Mouse (Mus musculus) liver, adult 2 months (tissue): ENCODE measurements at regions not wholly inside any gene's neighbourhood (a gene's known extent, or its start where the extent isn't known, plus 50 kb on each side); places are given as distances from the start of the nearest gene placed in this dataset.
A peak's percentile ranks its signal among the peaks of the same experiment; 100 is the strongest.

Experiments
- DNase-seq: peaks from one replicate; pipeline ENCODE4 v3.0.0-alpha.2; 2011; ENCODE audit warnings: low read depth, low spot score; ENCODE audit errors: extremely low read depth
- H3K27ac ChIP-seq: fragments of 200-500 bp; replicated peaks from 2 replicates; pipeline ENCODE4 v1.5.1; 2012; ENCODE audit warnings: low read depth, mild to moderate bottlenecking, control low read depth, inconsistent platforms, low read length; ENCODE audit not compliant: insufficient read depth
- H3K27me3 ChIP-seq: fragments of 200-500 bp; 2 replicates; pipeline ENCODE4 v1.6.1; 2012; ENCODE audit warnings: mild to moderate bottlenecking, moderate library complexity, low read length, inconsistent platforms; ENCODE audit not compliant: control insufficient read depth, insufficient read depth
- H3K36me3 ChIP-seq: fragments of 200-500 bp; 2 replicates; pipeline ENCODE4 v1.6.1; 2012; ENCODE audit warnings: low read length, inconsistent platforms; ENCODE audit not compliant: control insufficient read depth, insufficient read depth
- H3K4me1 ChIP-seq: fragments of 200-500 bp; 2 replicates; pipeline ENCODE4 v1.6.1; 2011; ENCODE audit warnings: low read length; ENCODE audit not compliant: control insufficient read depth, insufficient read depth
- H3K4me3 ChIP-seq: fragments of 200-500 bp; 2 replicates; pipeline ENCODE4 v1.5.1; 2011; ENCODE audit warnings: low read depth, mild to moderate bottlenecking, control low read depth, low read length, moderate library complexity; ENCODE audit not compliant: insufficient read depth
- H3K79me2 ChIP-seq: fragments of 200-500 bp; 2 replicates; pipeline ENCODE4 v1.6.1; 2012; ENCODE audit warnings: inconsistent platforms, mild to moderate bottlenecking, low read length, moderate library complexity; ENCODE audit not compliant: control insufficient read depth, insufficient read depth
- H3K9ac ChIP-seq: fragments of 200-500 bp; 2 replicates; pipeline ENCODE4 v1.6.1; 2012; ENCODE audit warnings: low read depth, mild to moderate bottlenecking, control low read depth, inconsistent platforms, low read length
- CTCF ChIP-seq: fragments of 200-500 bp; IDR thresholded peaks from 2 replicates; pipeline ENCODE4 v1.5.1; 2011; ENCODE audit warnings: low read depth, low read length, control low read depth
- POLR2A ChIP-seq: fragments of 200-500 bp; IDR thresholded peaks from 2 replicates; pipeline ENCODE4 v1.6.1; 2011; ENCODE audit warnings: low read length, control low read depth; ENCODE audit not compliant: insufficient read depth; ENCODE audit errors: extremely low read depth
- WGBS: fragments of 180-500 bp; shearing (Covaris S2); methylation state at CpG from one replicate; pipeline ENCODE4 v1.1.7; 2018; 5-methylcytosine and 5-hydroxymethylcytosine counted together

DNA sequence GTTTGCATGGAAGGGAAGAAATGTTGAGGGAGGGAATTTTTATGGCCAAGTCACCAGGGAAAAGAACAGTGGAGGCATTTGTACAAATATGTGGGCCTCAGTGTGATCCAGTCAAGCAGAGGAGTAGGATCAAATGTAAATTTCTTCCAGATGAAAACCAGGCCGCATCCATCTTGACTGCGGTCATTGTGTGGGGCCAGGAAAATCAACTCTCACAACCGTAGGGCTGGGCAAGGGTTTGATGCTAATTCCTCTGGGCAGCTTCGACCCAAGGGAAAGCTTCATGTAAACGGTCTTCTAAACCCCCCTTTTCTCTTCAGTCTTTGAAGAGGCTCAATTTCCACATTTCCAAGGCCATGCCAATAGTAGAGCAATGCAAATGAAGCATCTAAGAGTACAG lies 497.4 kb upstream of the Gm19410 start:
- TF ChIP-seq CTCF (no peak), POLR2A (no peak)
- Histone ChIP-seq H3K27me3 (no peaks in the 10 kb centered on the region), H3K27ac (no peak overlapping the region), H3K4me1 (no peaks in the 10 kb centered on the region), H3K4me3 (no peak overlapping the region), H3K9ac (no peak overlapping the region), H3K36me3 (no peaks in the 10 kb centered on the region), H3K79me2 (no peaks in the 10 kb centered on the region)
- 93% methylated on average over 5 of the region's 5 CpGs for WGBS
- DNase-seq = no peak

DNA sequence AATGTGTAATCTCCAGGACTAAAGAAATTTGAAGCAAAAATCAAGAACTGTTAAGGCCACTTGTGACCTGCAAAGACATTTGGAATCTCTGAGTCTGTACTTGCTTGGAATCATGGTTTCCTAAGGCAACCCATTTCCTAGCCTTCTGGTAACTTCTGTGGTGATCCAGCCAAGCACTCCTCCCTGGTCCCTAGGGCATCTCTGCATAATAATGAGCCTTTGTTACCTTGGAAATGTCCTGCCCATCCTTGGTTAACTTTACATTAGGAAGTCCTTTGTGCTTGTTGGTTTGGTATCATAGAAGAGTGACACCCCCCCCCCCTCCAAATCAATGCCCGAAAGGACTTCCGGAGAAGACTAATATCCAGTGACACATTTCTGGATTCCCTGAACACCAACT lies 496.6 kb upstream of the Gm19410 start:
- H3K36me3 ChIP-seq = no peaks in the 10 kb centered on the region
- no peaks in the 10 kb centered on the region for H3K4me1 ChIP-seq
- H3K79me2 ChIP-seq = no peaks in the 10 kb centered on the region
- no peak for DNase-seq
- no peak overlapping the region for H3K4me3 ChIP-seq
- H3K27ac ChIP-seq = no peak overlapping the region
- no peaks in the 10 kb centered on the region for H3K27me3 ChIP-seq
- TF ChIP-seq CTCF (no peak), POLR2A (no peak)
- WGBS = 100% methylated on average over 2 of the region's 2 CpGs
- no peak overlapping the region for H3K9ac ChIP-seq

DNA sequence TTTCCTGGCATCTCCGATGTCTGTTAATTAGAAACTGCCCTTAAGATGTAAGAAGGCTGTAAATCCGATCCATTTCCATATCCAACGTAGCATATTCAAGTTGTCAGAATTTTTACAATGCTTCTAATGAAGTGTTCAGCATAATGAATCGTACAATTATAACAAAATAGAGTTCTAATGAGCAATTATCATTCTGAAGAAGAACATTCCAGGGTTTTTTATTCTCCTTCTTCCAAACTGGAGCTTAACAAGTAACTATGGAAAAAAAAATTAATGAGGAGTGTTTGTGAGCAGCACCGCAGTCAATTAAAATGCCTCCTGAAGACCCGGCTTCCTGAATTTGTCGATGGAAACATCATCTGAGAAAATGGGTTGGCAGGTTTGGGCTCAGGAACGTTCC lies 489.6 kb upstream of the Gm19410 start:
- Histone ChIP-seq H3K27me3 (no peaks in the 10 kb centered on the region), H3K27ac (no peak overlapping the region), H3K79me2 (no peaks in the 10 kb centered on the region), H3K4me1 (no peaks in the 10 kb centered on the region), H3K4me3 (no peak overlapping the region), H3K36me3 (no peaks in the 10 kb centered on the region), H3K9ac (no peak overlapping the region)
- no peak for DNase-seq
- 88% methylated on average over 8 of the region's 8 CpGs for WGBS
- TF ChIP-seq CTCF (no peak), POLR2A (no peak)

DNA sequence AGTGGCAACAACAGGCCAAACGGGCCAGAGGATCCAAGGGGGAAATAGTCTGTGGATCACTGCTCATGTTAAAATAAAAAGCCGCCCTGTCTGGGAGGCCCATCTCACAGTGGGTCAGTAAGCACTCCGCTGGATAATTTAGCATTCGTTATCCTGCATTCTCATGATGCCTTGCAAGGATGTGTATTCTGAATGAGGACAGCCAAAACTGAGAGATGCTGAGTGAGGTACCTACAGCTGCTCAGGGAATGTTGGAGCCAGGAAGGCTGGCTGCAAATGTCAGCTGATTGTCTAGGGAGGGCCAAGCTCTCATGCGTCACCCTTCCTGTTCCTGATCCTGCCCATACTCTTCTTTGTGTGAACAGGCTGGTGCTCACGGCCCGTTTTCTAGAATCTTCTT lies 489.1 kb upstream of the Gm19410 start:
- DNase-seq = no peak
- Histone ChIP-seq H3K36me3 (no peaks in the 10 kb centered on the region), H3K4me3 (no peak overlapping the region), H3K27ac (no peak overlapping the region), H3K79me2 (no peaks in the 10 kb centered on the region), H3K4me1 (no peaks in the 10 kb centered on the region), H3K27me3 (no peaks in the 10 kb centered on the region), H3K9ac (no peak overlapping the region)
- no peak for TF ChIP-seq CTCF
- TF ChIP-seq POLR2A = no peak
- 88% methylated on average over 7 of the region's 7 CpGs for WGBS

DNA sequence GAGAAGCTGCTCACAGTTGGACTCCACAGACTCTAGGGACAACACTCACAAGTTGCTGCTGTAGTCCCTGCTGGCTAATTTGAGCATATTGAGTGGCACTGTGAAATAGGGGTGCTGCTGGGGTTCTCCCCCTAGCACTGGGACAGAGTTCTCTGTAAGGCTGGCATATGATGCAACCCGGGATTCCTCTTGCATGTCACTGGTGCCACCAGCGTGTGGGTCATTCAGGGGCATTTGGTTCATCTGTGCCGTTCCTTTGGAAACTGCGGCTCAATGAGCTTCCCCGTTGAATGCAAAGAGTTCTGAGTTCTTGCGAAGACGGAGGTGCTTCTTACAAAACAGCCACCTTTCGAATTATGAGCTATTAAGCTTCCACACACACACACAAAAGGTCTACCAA lies 486.6 kb upstream of the Gm19410 start:
- TF ChIP-seq CTCF (no peak), POLR2A (no peak)
- Histone ChIP-seq H3K9ac (no peak overlapping the region), H3K36me3 (no peaks in the 10 kb centered on the region), H3K79me2 (no peaks in the 10 kb centered on the region), H3K4me1 (no peaks in the 10 kb centered on the region), H3K4me3 (no peak overlapping the region), H3K27ac (no peak overlapping the region), H3K27me3 (no peaks in the 10 kb centered on the region)
- peak; percentile 53 for DNase-seq
- WGBS = 84% methylated on average over 8 of the region's 8 CpGs

DNA sequence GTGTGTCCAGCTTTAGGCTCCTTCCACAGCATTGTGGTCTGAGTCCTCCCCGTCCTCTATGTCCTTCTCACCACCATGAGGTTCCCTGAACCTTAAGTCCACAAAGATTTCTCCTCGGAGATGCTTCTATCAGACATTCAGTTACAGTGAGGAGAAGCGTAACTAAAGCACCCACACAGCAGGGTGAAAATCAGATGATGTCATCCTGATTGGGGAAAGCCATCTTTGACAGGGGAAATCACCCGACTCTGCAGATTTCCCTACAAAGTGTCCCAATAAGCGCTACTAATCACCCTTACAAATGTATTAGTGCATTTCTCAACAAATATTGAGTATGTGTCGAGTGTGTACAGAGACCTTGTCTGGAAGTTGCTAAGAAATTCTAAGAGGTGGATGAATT lies 484.8 kb upstream of the Gm19410 start:
- no peak for DNase-seq
- no peak for TF ChIP-seq CTCF
- no peak for TF ChIP-seq POLR2A
- Histone ChIP-seq H3K9ac (no peak overlapping the region), H3K27ac (no peak overlapping the region), H3K79me2 (no peaks in the 10 kb centered on the region), H3K4me1 (no peaks in the 10 kb centered on the region), H3K4me3 (no peak overlapping the region), H3K27me3 (no peaks in the 10 kb centered on the region), H3K36me3 (no peaks in the 10 kb centered on the region)
- WGBS = 93% methylated on average over 6 of the region's 6 CpGs
